Mouse (Mus musculus) MEL-GATA-1-ER (cell line): ENCODE measurements around the gene Aldh6a1.

Experiments
- DNase-seq: peaks from one replicate; pipeline ENCODE4 v3.0.0-alpha.2; 2012; ENCODE audit warnings: low read depth; ENCODE audit errors: extremely low read depth

Aldh6a1 gene

GRCm38 (mm10) chr12:84416834-84417604, 33.8 kb downstream of the Aldh6a1 start, which contains the start of gene Rnf113a2:
Rnf113a2 (plus strand) TSS chr12:84417196.
- DNase-seq, result no peak

GRCm38 (mm10) chr12:84408819-84409507, 41.8 kb downstream of the Aldh6a1 start, which contains the start of the genes Entpd5 and Bbof1:
Entpd5 (minus strand) TSS chr12:84409029.
Bbof1 (plus strand) TSS chr12:84409071.
- DNase-seq, result peak; percentile 32

GRCm38 (mm10) chr12:84407874-84408818, 42.7 kb downstream of the Aldh6a1 start:
- peak; percentile 53 for DNase-seq

- DNase-seq, result no peak
Measured at GRCm38 (mm10) chr12:84407259-84407658, 43.5 kb downstream of the Aldh6a1 start.

- DNase-seq, result no peak
Measured at GRCm38 (mm10) chr12:84404541-84404940, 46.3 kb downstream of the Aldh6a1 start.

GRCm38 (mm10) chr12:84402923-84403322, 47.9 kb downstream of the Aldh6a1 start:
- DNase-seq, result no peak

- no peak for DNase-seq
Measured at GRCm38 (mm10) chr12:84400653-84401052, 50.2 kb downstream of the Aldh6a1 start.

- DNase-seq, result no peak
Measured at GRCm38 (mm10) chr12:84400068-84400467, 50.7 kb downstream of the Aldh6a1 start.

- no peak for DNase-seq
Measured at GRCm38 (mm10) chr12:84399663-84400062, 51.1 kb downstream of the Aldh6a1 start.

- no peak for DNase-seq
Measured at GRCm38 (mm10) chr12:84399135-84399534, 51.7 kb downstream of the Aldh6a1 start.

GRCm38 (mm10) chr12:84398629-84399028, 52.2 kb downstream of the Aldh6a1 start:
- no peak for DNase-seq

GRCm38 (mm10) chr12:84397685-84398084, 53.1 kb downstream of the Aldh6a1 start:
- no peak for DNase-seq

GRCm38 (mm10) chr12:84396947-84397679, 53.7 kb downstream of the Aldh6a1 start:
- DNase-seq, result no peak

GRCm38 (mm10) chr12:84393847-84394246, 57.0 kb downstream of the Aldh6a1 start:
- DNase-seq, result no peak

- no peak for DNase-seq
Measured at GRCm38 (mm10) chr12:84392681-84393080, 58.1 kb downstream of the Aldh6a1 start.

- DNase-seq, result no peak
Measured at GRCm38 (mm10) chr12:84390336-84390735, 60.5 kb downstream of the Aldh6a1 start.

GRCm38 (mm10) chr12:84388774-84389400, 61.9 kb downstream of the Aldh6a1 start:
- DNase-seq, result no peak

- no peak for DNase-seq
Measured at GRCm38 (mm10) chr12:84388097-84388496, 62.7 kb downstream of the Aldh6a1 start.

- DNase-seq, result no peak
Measured at GRCm38 (mm10) chr12:84385408-84385807, 65.4 kb downstream of the Aldh6a1 start.

GRCm38 (mm10) chr12:84384644-84385081, 66.1 kb downstream of the Aldh6a1 start:
- no peak for DNase-seq
